Mouse (Mus musculus) brown adipose tissue, adult 24 weeks (tissue): ENCODE measurements around the gene Mup10. TPM values are rescaled to one million over a fixed set of nuclear protein-coding genes. Genes with fewer than 3 reads are reported as not detected.
"Not testable (repeated sequence)": the region's sequence is repeated elsewhere in the genome, so short reads cannot be mapped to it uniquely, and the experiment has no call there.

Experiments used
- H3K27ac ChIP-seq: fragments of 200-500 bp; replicated peaks from 2 replicates; pipeline ENCODE4 v1.5.1; 2012; ENCODE audit warnings: low read depth, mild to moderate bottlenecking, low read length
- H3K4me1 ChIP-seq: fragments of 200-500 bp; 2 replicates; pipeline ENCODE4 v1.6.1; 2012; ENCODE audit warnings: low read length, mixed read lengths; ENCODE audit not compliant: control insufficient read depth, insufficient read depth, insufficient read length
- H3K4me3 ChIP-seq: fragments of 200-500 bp; 2 replicates; pipeline ENCODE4 v1.5.1; 2012; ENCODE audit warnings: low read depth, mild to moderate bottlenecking, low read length, moderate library complexity; ENCODE audit not compliant: insufficient read depth
- polyA plus RNA-seq: library from polyadenylated mRNA; stranded (reverse); fragments of >200 nt; gene quantifications from 2 replicates; pipeline ENCODE4 v1.2.4, GENCODE M21; 2012; ENCODE audit not compliant: missing spikeins, insufficient read depth, insufficient read length

The Mup10 gene
- not detected in 2 replicates for polyA plus RNA-seq

GRCm38 (mm10) chr4:60582099-60582498, at the start of gene Mup10:
TSS of gene Mup10 (minus strand) at chr4:60582199.
- not testable (repeated sequence) for H3K4me1 ChIP-seq, H3K4me3 ChIP-seq, H3K27ac ChIP-seq

Other genes starting within 250 kb of the Mup10 start
- 3.3 TPM in 1 of 2 replicates, not detected in the other for gene Mup9, start 160.2 kb downstream of the Mup10 start, polyA plus RNA-seq
- not detected in 2 replicates for gene Mup1, start 80.2 kb downstream of the Mup10 start, polyA plus RNA-seq
- gene Mup11, start 80.2 kb upstream of the Mup10 start, polyA plus RNA-seq = 2.8 TPM in 1 of 2 replicates, not detected in the other
- gene Mup12, start 159.1 kb upstream of the Mup10 start, polyA plus RNA-seq = not detected in 2 replicates
- 4.7 and 20.9 TPM in 2 replicates for gene Mup22, start 239.3 kb upstream of the Mup10 start, polyA plus RNA-seq